Mouse (Mus musculus) heart, adult 2 months (tissue): ENCODE data around the gene Oprm1.

Experiments
- CTCF ChIP-seq: fragments of 200-600 bp; IDR thresholded peaks from 2 replicates; pipeline ENCODE4 v1.8.1; 2022; ENCODE audit warnings: antibody characterized with exemption, mild to moderate bottlenecking, moderate library complexity
- EP300 ChIP-seq: fragments of 200-500 bp; IDR thresholded peaks from 2 replicates; pipeline ENCODE4 v1.6.1; 2011; ENCODE audit warnings: low read depth, low read length, control low read depth; ENCODE audit not compliant: insufficient read depth

DNA sequence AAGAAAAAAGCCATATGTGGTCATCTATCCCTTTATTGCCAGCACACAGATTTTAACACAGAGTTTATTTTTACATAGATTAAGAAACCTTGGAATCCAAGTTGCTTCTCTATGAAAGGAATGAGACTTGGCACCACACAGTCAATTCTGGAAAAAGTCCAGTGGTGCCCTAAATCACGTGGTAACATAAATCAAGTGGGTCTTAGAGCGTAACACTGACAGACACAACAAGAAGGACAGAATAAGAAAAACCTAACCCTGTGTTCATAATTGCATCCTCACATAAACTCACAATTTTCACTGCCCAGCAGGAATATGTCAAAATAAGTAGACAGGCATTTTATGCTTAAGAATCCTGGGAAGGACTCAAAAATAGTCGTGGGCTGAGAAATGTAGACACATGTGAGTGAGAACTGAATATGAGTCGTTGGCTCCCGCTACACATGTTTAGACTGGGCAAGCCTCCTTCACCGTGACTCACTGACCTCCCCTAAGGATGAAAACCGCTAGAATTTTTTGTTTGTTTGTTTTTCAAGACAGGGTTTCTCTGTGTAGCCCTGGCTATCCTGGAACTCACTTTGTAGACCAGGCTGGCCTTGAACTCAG is 261.6 kb downstream of the Oprm1 start:
- TF ChIP-seq CTCF (no peak), EP300 (no peak)
